Mouse (Mus musculus) intestine, postnatal 0 days (tissue): ENCODE results near the gene Fbxl16. TPM values are rescaled to one million over a fixed set of nuclear protein-coding genes. Genes with fewer than 3 reads are reported as not detected.

Experiments
- ATAC-seq: fragments of 200-750 bp; cut with Nextera tagmentation; 2 replicates; pipeline ENCODE4 v1.8.0; 2017; ENCODE audit warnings: mild to moderate bottlenecking, moderate TSS enrichment, moderate library complexity
- H3K27ac ChIP-seq: fragments of 300-500 bp; sonication (generic); 2 replicates; pipeline ENCODE4 v1.5.1; 2014; ENCODE audit warnings: mild to moderate bottlenecking, low read depth, low read length, moderate library complexity
- H3K27me3 ChIP-seq: fragments of 300-500 bp; sonication (generic); replicated peaks from 2 replicates; pipeline ENCODE4 v1.6.1; 2014; ENCODE audit warnings: low read length, mixed read lengths; ENCODE audit not compliant: control insufficient read depth, insufficient read depth
- H3K36me3 ChIP-seq: fragments of 300-500 bp; sonication (generic); 2 replicates; pipeline ENCODE4 v1.6.1; 2014; ENCODE audit warnings: mild to moderate bottlenecking, moderate library complexity; ENCODE audit not compliant: control insufficient read depth, insufficient read depth
- H3K4me1 ChIP-seq: fragments of 300-500 bp; sonication (generic); replicated peaks from 2 replicates; pipeline ENCODE4 v1.6.1; 2014; ENCODE audit warnings: antibody characterized with exemption, low read length, mixed read lengths; ENCODE audit not compliant: control insufficient read depth, insufficient read depth
- H3K4me2 ChIP-seq: fragments of 300-500 bp; sonication (generic); replicated peaks from 2 replicates; pipeline ENCODE4 v1.6.1; 2014; ENCODE audit warnings: low read depth, mild to moderate bottlenecking, moderate library complexity
- H3K4me3 ChIP-seq: fragments of 300-500 bp; sonication (generic); 2 replicates; pipeline ENCODE4 v1.5.1; 2014; ENCODE audit warnings: low read depth, low read length
- H3K9ac ChIP-seq: fragments of 300-500 bp; sonication (generic); 2 replicates; pipeline ENCODE4 v1.6.1; 2014; ENCODE audit warnings: mild to moderate bottlenecking, low read depth, low read length
- H3K9me3 ChIP-seq: fragments of 300-500 bp; sonication (generic); 2 replicates; pipeline ENCODE4 v1.6.1; 2016; ENCODE audit warnings: mixed run types; ENCODE audit not compliant: control insufficient read depth
- CTCF ChIP-seq: sonication (generic); IDR thresholded peaks from 2 replicates; pipeline ENCODE4 v1.5.1; 2016; ENCODE audit warnings: low read depth, mild to moderate bottlenecking, control low read depth, antibody characterized with exemption, moderate library complexity
- WGBS: fragments of 180-500 bp; shearing (Covaris S2); extraction: QIAGEN DNeasy Blood & Tissue Kit; methylation state at CpG from one replicate; pipeline ENCODE4 v1.1.7; 2014; 5-methylcytosine and 5-hydroxymethylcytosine counted together
- polyA plus RNA-seq: library from polyadenylated mRNA; unstranded; fragments of >200 nt; fragmentation: Nextera tagmentation; extraction: Ambion mirVana; gene quantifications from 2 replicates; pipeline ENCODE4 v1.2.1, GENCODE M21; 2015

Gene Fbxl16
- polyA plus RNA-seq, 1 experiment from 2014 or later = 1.1 TPM

GRCm38 (mm10) chr17:25810890-25811289, 2.0 kb downstream of the Fbxl16 start:
- Histone ChIP-seq H3K9me3 (no peaks in the 10 kb centered on the region), H3K4me2 (no peak overlapping the region), H3K9ac (no peak overlapping the region), H3K4me1 (no peaks in the 10 kb centered on the region; the same call in 1 of the 2 replicates), H3K36me3 (no peaks in the 10 kb centered on the region), H3K4me3 (no peak overlapping the region), H3K27me3 (peaks cover 32% of the 10 kb centered on the region), H3K27ac (no peak overlapping the region)
- TF ChIP-seq CTCF = no peak
- ATAC-seq = no peak
- 67% methylated on average over 4 of the region's 4 CpGs for WGBS

DNA sequence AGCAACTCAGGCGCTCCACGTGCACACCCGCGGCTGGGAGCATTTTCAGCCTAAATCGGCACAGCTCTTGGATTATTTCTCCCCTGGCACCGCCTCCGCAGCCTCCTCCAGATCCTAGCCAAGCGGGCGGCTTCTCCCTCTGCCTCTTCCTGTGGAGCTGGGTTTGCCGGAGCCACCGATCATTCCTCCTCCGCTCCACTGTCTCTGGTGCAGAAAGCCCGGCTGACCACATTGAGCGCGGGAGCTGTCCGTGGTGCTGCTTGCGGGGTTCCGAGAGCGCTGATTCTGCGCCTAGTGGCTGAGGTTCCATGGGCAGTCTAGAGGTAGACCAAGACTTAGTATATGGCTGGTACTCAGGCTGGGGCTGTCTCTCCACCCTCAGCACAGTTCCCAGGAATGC, 4.6 kb downstream of the Fbxl16 start:
- peaks cover 39% of the 10 kb centered on the region for H3K27me3 ChIP-seq
- WGBS = 1% methylated on average over 20 of the region's 20 CpGs
- no peaks in the 10 kb centered on the region; the same call in 1 of the 2 replicates for H3K4me1 ChIP-seq
- H3K36me3 ChIP-seq = no peaks in the 10 kb centered on the region
- 0 out of 2 replicates have a peak, but pooled peaks have one; percentile 29 for ATAC-seq
- no peak overlapping the region for H3K4me3 ChIP-seq
- H3K9ac ChIP-seq = no peak overlapping the region
- 0 out of 2 replicates have a peak overlapping the region, but pooled peaks have one; percentile 13 for H3K4me2 ChIP-seq
- H3K9me3 ChIP-seq = no peaks in the 10 kb centered on the region
- no peak overlapping the region for H3K27ac ChIP-seq
- TF ChIP-seq CTCF = peak; percentile 81

- no peak for ATAC-seq
These were observed 8.8 kb downstream of the Fbxl16 start for GRCm38 (mm10) chr17:25817662-25818061.

DNA sequence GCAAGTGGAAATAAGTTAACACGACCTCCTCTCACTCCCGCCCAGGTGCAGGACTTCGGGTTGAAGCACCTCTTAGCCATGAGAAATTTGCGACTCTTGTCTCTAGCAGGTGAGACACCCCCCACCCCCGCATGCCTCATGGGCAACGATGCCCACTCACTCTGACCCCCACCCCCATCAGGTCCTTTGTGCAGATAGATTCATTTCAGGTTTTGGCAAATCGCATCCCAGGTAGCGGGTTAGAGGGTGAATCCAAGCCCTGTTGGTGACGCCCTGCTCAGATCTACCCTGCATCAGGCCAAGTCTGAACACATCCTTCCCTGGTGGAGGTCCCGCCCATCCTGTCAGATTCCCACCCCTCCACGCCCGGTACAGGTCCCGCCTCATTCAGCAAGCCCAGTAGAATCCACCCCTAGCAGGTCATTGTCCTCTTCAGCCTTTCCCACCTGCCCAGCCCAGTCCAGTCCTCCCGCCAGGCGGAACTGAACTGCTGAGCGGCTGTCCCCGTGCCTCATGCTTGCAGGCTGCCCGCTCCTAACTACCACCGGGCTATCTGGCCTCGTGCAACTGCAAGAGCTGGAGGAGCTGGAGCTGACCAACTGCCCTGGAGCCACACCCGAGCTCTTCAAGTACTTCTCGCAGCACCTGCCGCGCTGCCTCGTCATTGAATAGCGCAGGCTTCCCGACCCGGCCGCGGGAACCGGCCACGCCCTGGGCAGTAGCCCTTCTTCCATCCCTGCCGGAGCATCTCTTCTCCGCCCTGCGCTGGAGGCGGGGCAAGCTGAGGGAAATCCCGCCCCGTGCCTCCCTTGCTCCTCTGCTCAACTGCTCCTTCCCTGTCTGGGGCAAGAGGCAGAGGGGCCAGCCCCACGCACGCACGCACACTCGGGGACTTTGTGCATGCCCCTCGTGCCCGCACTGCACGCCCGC, 10.2 kb downstream of the Fbxl16 start:
- H3K27me3 ChIP-seq = peaks cover 30% of the 10 kb centered on the region
- peaks cover 2% of the 10 kb centered on the region for H3K4me1 ChIP-seq
- H3K4me2 ChIP-seq = peak overlapping the region; percentile 18; the same call in 1 of the 2 replicates
- no peak overlapping the region for H3K9ac ChIP-seq
- no peaks in the 10 kb centered on the region for H3K9me3 ChIP-seq
- peak; percentile 35; the same call in 1 of the 2 replicates for ATAC-seq
- 7% methylated on average over 43 of the region's 46 CpGs for whole genome bisulfite sequencing
- no peak for TF ChIP-seq CTCF
- H3K36me3 ChIP-seq = no peaks in the 10 kb centered on the region
- 0 out of 2 replicates have a peak overlapping the region, but pooled peaks have one; percentile 7 for H3K4me3 ChIP-seq
- H3K27ac ChIP-seq = no peak overlapping the region

More at GRCm38 (mm10) chr17:25817662-25818061, 8.8 kb downstream of the Fbxl16 start:
- Histone ChIP-seq H3K4me2 (no peak overlapping the region), H3K36me3 (no peaks in the 10 kb centered on the region), H3K27me3 (peaks cover 35% of the 10 kb centered on the region), H3K27ac (no peak overlapping the region), H3K4me3 (no peak overlapping the region), H3K4me1 (no peaks in the 10 kb centered on the region; the same call in 1 of the 2 replicates), H3K9ac (no peak overlapping the region), H3K9me3 (no peaks in the 10 kb centered on the region)
- WGBS = 82% methylated on average over 11 of the region's 11 CpGs
- TF ChIP-seq CTCF = no peak

DNA sequence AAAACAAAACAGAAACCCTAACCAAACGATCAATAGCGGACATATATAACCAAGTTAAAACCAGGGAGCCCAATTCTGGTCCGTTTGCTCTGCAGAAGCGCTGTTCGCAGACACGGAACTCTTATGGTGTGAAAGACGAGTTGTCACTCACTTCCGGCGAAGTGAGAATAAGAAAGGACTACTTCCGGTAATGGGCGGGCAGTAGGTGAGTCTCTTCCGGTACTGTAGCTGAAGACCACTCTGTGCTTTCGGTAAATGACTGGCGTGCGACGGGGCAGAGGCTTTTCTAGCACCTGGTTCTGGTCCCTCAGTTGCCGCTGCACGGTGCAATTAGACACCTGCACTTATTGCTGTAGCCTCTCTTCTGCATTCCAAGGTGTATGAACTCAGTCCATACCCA, 14.6 kb downstream of the Fbxl16 start, which contains the start of gene Wdr24:
Wdr24 (plus strand) TSS at position 176 of the 400 bp plus-strand sequence.
- Histone ChIP-seq H3K4me3 (peak within 1 kb of the TSS; percentile 62), H3K4me2 (peak within 1 kb of the TSS; percentile 94), H3K27me3 (peaks cover 20% of the 10 kb centered on the region), H3K36me3 (peaks cover 15% of the 10 kb centered on the region), H3K9ac (peak within 1 kb of the TSS; percentile 68), H3K9me3 (no peaks in the 10 kb centered on the region), H3K27ac (0 out of 2 replicates have a peak within 1 kb of the TSS, but pooled peaks have one; percentile 30), H3K4me1 (peaks cover 10% of the 10 kb centered on the region)
- no peak for TF ChIP-seq CTCF
- 0 out of 2 replicates have a peak, but pooled peaks have one; percentile 28 for ATAC-seq
- WGBS = under 1% methylated on average over 18 of the region's 18 CpGs
